Mouse (Mus musculus) G1E (cell line): ENCODE measurements at regions not wholly inside any gene's neighbourhood (a gene's known extent, or its start where the extent isn't known, plus 50 kb on each side); places are given as distances from the start of the nearest gene placed in this dataset.

Source experiments
- CTCF ChIP-seq: IDR thresholded peaks from 2 replicates; pipeline ENCODE4 v1.5.1; 2012; ENCODE audit warnings: low read depth, low read length, inconsistent platforms, mixed read lengths
- GATA2 ChIP-seq: IDR thresholded peaks from 2 replicates; pipeline ENCODE4 v1.6.1; 2012; ENCODE audit warnings: low read depth, low read length, inconsistent platforms, borderline replicate concordance
- TAL1 ChIP-seq: conservative IDR thresholded peaks from 2 replicates; pipeline ENCODE4 v1.6.1; 2012; ENCODE audit warnings: low read depth, low read length, inconsistent platforms, mixed read lengths

- TF ChIP-seq CTCF (no peak), TAL1 (no peak), GATA2 (no peak)
These were observed 480.2 kb downstream of the Rnf144b start for GRCm38 (mm10) chr13:47602646-47603045.
